Mouse (Mus musculus) C2C12 (cell line): ENCODE measurements around the gene Ccdc130. TPM values are rescaled to one million over a fixed set of nuclear protein-coding genes. Genes with fewer than 3 reads are reported as not detected.

Source experiments
- H3K27me3 ChIP-seq: one replicate; pipeline ENCODE4 v1.6.1; 2011; ENCODE audit not compliant: control insufficient read depth, insufficient read depth, insufficient read length
- H3K36me3 ChIP-seq: one replicate; pipeline ENCODE4 v1.6.1; 2011; ENCODE audit not compliant: control insufficient read depth, insufficient read depth
- H3K4me3 ChIP-seq: one replicate; pipeline ENCODE4 v1.5.1; 2011; ENCODE audit warnings: mild to moderate bottlenecking, control low read depth; ENCODE audit not compliant: poor library complexity, insufficient read depth, severe bottlenecking
- H3K79me2 ChIP-seq: one replicate; pipeline ENCODE4 v1.6.1; 2011; ENCODE audit not compliant: control insufficient read depth, insufficient read depth
- H3K79me3 ChIP-seq: one replicate; pipeline ENCODE4 v1.6.1; 2011; ENCODE audit warnings: low read depth, control low read depth
- H3ac ChIP-seq: one replicate; pipeline ENCODE3; 2011; ENCODE audit warnings: low read depth; ENCODE audit not compliant: control insufficient read depth, insufficient read length
- CEBPB ChIP-seq: IDR thresholded peaks from one replicate; pipeline ENCODE4 v1.6.1; 2011; ENCODE audit warnings: low read depth, mild to moderate bottlenecking, control low read depth, moderate library complexity
- CTCF ChIP-seq: IDR thresholded peaks from one replicate; pipeline ENCODE4 v1.5.1; 2011; ENCODE audit not compliant: control insufficient read depth, insufficient read depth, insufficient read length
- FOSL1 ChIP-seq: IDR thresholded peaks from one replicate; pipeline ENCODE4 v1.8.0; 2011; ENCODE audit warnings: mild to moderate bottlenecking, low read length; ENCODE audit not compliant: poor library complexity, insufficient read depth, severe bottlenecking
- MAX ChIP-seq: IDR thresholded peaks from one replicate; pipeline ENCODE4 v1.6.1; 2011; ENCODE audit warnings: mild to moderate bottlenecking, control low read depth
- MYOD1 ChIP-seq: IDR thresholded peaks from one replicate; pipeline ENCODE4 v1.6.1; 2011; ENCODE audit warnings: low read depth; ENCODE audit not compliant: control insufficient read depth, insufficient read length
- MYOG ChIP-seq: IDR thresholded peaks from one replicate; pipeline ENCODE4 v1.6.1; 2011; ENCODE audit not compliant: control insufficient read depth, insufficient read length; ENCODE audit errors: extremely low read depth
- USF1 ChIP-seq: IDR thresholded peaks from one replicate; pipeline ENCODE4 v1.6.1; 2011; ENCODE audit warnings: low read depth, mild to moderate bottlenecking, control low read depth, moderate library complexity
- polyA plus RNA-seq: library from polyadenylated mRNA; unstranded; fragments of >200 nt; fragmentation: generic; extraction: Trizol; gene quantifications from one replicate; pipeline ENCODE4 v1.2.1, GENCODE M21; 2012; ENCODE audit warnings: missing spikeins

Ccdc130 gene
- polyA plus RNA-seq, 1 experiment, result 16.1 TPM

DNA sequence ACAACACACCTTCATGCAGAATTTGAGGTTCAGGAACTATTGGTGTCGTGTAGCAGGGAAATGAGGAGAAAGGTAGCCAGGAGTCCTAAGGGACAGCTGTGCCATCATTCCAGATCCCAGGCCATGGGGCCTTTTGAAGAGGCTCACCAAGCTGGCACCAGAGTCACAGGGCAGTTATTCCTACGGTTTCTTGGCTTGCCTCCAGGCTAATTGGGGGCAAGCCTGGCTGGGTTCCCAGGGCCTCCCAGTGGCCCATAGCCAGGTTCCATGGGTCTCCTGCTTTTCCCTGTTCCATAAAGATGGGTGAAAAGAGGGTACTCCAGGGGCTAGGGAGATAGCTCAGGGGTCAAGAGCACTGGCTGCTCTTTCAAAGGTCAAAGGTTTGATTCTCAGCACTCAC, 28.4 kb downstream of the Ccdc130 start:
- H3ac ChIP-seq, result no peak overlapping the region
- H3K4me3 ChIP-seq, result no peak overlapping the region
- H3K79me2 ChIP-seq, result peaks cover 4% of the 10 kb centered on the region
- H3K36me3 ChIP-seq, result peaks cover 14% of the 10 kb centered on the region
- H3K27me3 ChIP-seq, result no peaks in the 10 kb centered on the region
- TF ChIP-seq CTCF (no peak), FOSL1 (no peak), MAX (no peak), USF1 (no peak), MYOD1 (no peak), MYOG (no peak), CEBPB (no peak)
- H3K79me3 ChIP-seq, result no peaks in the 10 kb centered on the region

DNA sequence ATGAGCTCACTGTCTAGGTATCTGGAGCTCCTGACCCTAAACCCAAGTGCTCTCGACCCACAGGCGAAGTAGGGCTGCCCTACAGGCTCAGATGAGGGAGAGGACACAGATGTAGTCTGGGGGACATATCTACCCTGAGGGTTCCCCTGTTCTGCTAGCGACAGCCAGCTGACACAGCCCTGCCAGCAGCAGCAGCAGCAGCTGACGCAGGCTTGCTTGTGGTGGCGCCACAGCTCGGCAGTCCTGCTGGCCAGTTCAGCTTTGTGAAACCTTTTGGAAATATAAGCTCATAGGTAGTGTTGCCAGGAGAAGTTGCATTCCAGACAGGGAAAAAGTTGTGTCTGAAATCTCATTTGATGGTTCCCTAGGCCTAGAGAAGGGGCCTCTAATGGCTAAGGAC, 29.0 kb downstream of the Ccdc130 start:
- H3ac ChIP-seq, result no peak overlapping the region
- H3K4me3 ChIP-seq, result no peak overlapping the region
- H3K27me3 ChIP-seq, result no peaks in the 10 kb centered on the region
- peaks cover 4% of the 10 kb centered on the region for H3K79me2 ChIP-seq
- TF ChIP-seq FOSL1 (no peak), MYOD1 (no peak), CTCF (no peak), USF1 (no peak), MYOG (no peak), MAX (no peak), CEBPB (no peak)
- peaks cover 7% of the 10 kb centered on the region for H3K36me3 ChIP-seq
- H3K79me3 ChIP-seq, result no peaks in the 10 kb centered on the region

DNA sequence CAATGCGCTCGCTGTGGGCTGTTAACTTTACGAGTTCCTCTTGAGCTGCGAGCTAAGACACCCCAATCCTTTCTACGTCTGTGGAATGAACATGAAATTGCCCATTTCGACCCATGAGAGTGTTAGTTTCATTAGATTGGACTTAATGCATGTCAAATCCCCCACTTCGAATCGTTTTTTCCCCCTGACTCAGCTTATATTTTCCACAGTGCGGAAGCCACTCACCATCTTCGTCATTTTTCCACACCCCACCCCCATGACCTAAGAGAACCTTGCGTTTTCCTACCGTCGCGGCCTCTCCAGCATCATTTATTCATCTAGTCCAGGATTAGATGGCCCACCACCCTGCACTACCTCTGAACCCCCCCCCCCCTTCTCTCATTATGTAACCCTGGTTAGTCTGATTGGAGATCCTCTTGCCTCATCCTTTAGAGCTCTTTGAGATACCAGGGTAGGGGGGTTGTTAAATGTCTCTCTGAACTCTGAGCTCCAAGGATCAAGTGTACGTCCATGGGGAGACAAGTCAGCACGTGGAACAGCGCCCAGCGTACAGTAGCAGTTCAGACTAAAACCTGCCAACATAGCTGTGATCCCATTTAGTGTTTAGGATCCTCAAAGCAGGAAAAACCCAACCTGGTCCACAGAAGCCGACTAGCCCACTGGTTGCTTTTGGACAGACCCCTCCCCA, 32.5 kb downstream of the Ccdc130 start:
- Histone ChIP-seq H3K4me3 (peak overlapping the region; percentile 35), H3K36me3 (no peaks in the 10 kb centered on the region), H3K79me3 (no peaks in the 10 kb centered on the region), H3K79me2 (peaks cover 21% of the 10 kb centered on the region), H3K27me3 (no peaks in the 10 kb centered on the region), H3ac (peak overlapping the region; percentile 69)
- no peak for TF ChIP-seq CEBPB
- TF ChIP-seq MYOD1, result no peak
- TF ChIP-seq CTCF, result no peak
- no peak for TF ChIP-seq FOSL1
- TF ChIP-seq USF1, result no peak

DNA sequence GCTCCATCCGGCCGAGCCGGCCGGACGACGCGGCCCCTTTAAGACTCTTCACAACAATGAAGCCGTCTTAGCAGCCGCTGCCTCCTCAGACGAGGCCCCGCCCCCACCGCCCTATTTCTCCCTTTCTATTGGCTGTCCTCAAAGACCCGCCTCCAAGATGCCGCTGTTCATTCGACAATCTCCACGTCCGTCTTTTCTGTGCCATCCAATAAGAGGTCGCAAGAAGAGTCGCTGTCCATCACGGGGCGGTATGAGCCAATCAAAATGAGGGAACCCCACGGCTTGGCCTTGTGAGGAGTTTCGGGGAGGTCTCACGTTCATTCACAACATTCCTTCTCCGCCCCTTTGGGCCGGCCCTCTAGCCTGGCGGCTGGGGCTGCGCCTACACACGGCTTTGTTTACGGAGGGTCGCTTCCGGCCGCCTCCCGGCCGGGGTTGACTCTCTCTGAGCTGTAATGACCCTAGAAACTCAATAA, 33.1 kb downstream of the Ccdc130 start, which contains the start of gene Zswim4:
Zswim4 (minus strand) TSS at position 58 of the 476 bp plus-strand sequence.
- Histone ChIP-seq H3K27me3 (no peaks in the 10 kb centered on the region), H3K4me3 (peak within 1 kb of the TSS; percentile 59), H3K36me3 (no peaks in the 10 kb centered on the region), H3ac (peak within 1 kb of the TSS; percentile 91), H3K79me3 (no peaks in the 10 kb centered on the region), H3K79me2 (peaks cover 21% of the 10 kb centered on the region)
- peak; percentile 84 for TF ChIP-seq USF1
- no peak for TF ChIP-seq CEBPB

DNA sequence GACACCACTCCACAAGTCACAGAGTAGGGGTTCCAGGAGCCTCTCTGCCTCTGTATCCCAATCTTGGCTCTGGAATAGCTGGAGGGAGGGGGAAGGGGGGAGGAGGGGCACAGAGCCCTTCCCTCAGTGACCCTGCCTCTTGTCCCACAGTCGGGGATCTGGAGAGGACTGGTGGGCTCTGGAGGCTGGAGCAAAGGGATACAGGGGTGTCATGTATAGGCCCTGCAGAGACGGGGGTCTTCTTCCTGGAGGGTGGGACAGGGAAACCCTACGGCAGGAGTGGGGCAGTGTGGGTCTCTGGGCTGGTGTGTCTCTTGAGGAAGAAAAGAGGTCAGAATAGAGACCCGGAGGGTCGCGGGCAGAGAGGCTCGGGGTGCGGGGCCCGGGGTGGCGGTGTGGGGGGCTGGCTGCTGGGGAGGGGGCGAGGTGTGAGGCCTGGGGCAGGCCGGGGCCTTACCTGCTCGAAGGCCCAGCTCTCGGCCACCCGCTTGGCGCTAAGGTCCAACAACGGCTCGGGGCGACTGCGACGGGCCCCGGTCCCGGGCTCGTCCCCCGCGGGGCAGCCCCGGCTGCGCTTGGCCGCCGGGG, 33.7 kb downstream of the Ccdc130 start:
- H3K27me3 ChIP-seq, result no peaks in the 10 kb centered on the region
- H3K4me3 ChIP-seq, result peak overlapping the region; percentile 59
- H3ac ChIP-seq, result peak overlapping the region; percentile 91
- peaks cover 21% of the 10 kb centered on the region for H3K79me2 ChIP-seq
- no peak for TF ChIP-seq MYOG
- no peak for TF ChIP-seq USF1
- TF ChIP-seq CEBPB, result no peak
- no peak for TF ChIP-seq MYOD1
- TF ChIP-seq FOSL1, result no peak
- TF ChIP-seq CTCF, result no peak
- no peak for TF ChIP-seq MAX
- no peaks in the 10 kb centered on the region for H3K79me3 ChIP-seq
- H3K36me3 ChIP-seq, result no peaks in the 10 kb centered on the region
